Mouse (Mus musculus) brain, adult 2 months (tissue): ENCODE measurements at regions not wholly inside any gene's neighbourhood (a gene's known extent, or its start where the extent isn't known, plus 50 kb on each side); places are given as distances from the start of the nearest gene placed in this dataset.

Source experiments
- DNase-seq: peaks from one replicate; pipeline ENCODE4 v3.0.0; 2011; ENCODE audit warnings: low read depth, low spot score

DNA sequence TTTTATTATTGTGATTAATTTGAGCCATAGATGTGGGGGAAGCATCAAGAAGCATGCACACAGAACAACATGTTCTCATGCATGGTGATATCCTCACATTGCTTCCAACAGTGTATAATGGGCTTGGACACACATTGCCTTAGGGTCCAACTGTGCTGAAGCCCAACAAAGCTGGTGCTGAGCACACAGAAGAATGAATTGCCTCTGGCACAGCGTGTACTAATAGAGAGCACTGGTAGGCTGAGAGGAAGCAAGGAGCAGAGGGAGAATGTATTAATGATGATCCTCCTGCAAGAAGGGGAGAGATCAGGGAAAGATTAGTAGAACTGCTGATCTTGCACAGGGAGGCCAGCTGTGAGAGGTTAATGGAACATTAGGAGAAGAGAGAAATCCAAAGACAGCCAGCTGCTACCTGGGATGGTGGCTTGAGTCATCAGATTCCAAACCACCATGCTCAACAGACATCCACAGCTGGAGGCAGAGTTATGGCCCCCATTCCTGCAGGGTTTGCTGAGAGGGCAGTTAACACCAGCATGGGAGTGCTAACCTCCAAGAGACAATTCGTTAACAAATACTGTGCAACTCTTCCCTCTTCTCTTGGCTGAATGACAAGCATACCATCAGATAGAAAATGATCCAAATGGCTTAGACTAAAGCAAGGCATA is 311.6 kb upstream of the Lrrc4c start:
- DNase-seq, result peak; percentile 3
